Mouse (Mus musculus) limb, embryonic 14.5 days (tissue): ENCODE data around the gene Nfkbib. TPM values are rescaled to one million over a fixed set of nuclear protein-coding genes. Genes with fewer than 3 reads are reported as not detected.
A peak's percentile ranks its signal among the peaks of the same experiment; 100 is the strongest.

Experiments used
- ATAC-seq: fragments of 200-750 bp; cut with Nextera tagmentation; 2 replicates; pipeline ENCODE4 v1.8.0; 2017; ENCODE audit warnings: low read depth, moderate number of reproducible peaks, moderate TSS enrichment; ENCODE audit not compliant: low FRiP score
- DNase-seq: peaks from one replicate; pipeline ENCODE4 v3.0.0-alpha.2; 2015; ENCODE audit warnings: low spot score
- H3K27ac ChIP-seq: fragments of 300-500 bp; sonication (generic); replicated peaks from 2 replicates; pipeline ENCODE4 v1.5.1; 2014; ENCODE audit warnings: low read depth, mild to moderate bottlenecking, low read length, moderate library complexity, mixed read lengths
- H3K27me3 ChIP-seq: fragments of 300-500 bp; sonication (generic); 2 replicates; pipeline ENCODE4 v1.6.1; 2014; ENCODE audit warnings: low read length, mixed read lengths; ENCODE audit not compliant: control insufficient read depth, insufficient read depth
- H3K36me3 ChIP-seq: fragments of 300-500 bp; sonication (generic); 2 replicates; pipeline ENCODE4 v1.6.1; 2014; ENCODE audit warnings: mild to moderate bottlenecking, low read length, moderate library complexity, mixed read lengths; ENCODE audit not compliant: control insufficient read depth, insufficient read depth
- H3K4me1 ChIP-seq: fragments of 300-500 bp; sonication (generic); 2 replicates; pipeline ENCODE4 v1.6.1; 2014; ENCODE audit warnings: antibody characterized with exemption, low read length, mixed read lengths; ENCODE audit not compliant: control insufficient read depth, insufficient read depth
- H3K4me2 ChIP-seq: fragments of 300-500 bp; sonication (generic); replicated peaks from 2 replicates; pipeline ENCODE4 v1.6.1; 2014; ENCODE audit warnings: low read depth, mild to moderate bottlenecking, low read length, moderate library complexity; ENCODE audit not compliant: severe bottlenecking
- H3K4me3 ChIP-seq: fragments of 300-500 bp; sonication (generic); replicated peaks from 2 replicates; pipeline ENCODE4 v1.5.1; 2014; ENCODE audit warnings: low read length
- H3K9ac ChIP-seq: fragments of 300-500 bp; sonication (generic); 2 replicates; pipeline ENCODE4 v1.6.1; 2014; ENCODE audit warnings: mild to moderate bottlenecking, low read depth, low read length, moderate library complexity; ENCODE audit not compliant: severe bottlenecking
- H3K9me3 ChIP-seq: fragments of 300-500 bp; sonication (generic); 2 replicates; pipeline ENCODE4 v1.6.1; 2016; ENCODE audit warnings: low read length; ENCODE audit not compliant: control insufficient read depth
- POLR2A ChIP-seq: fragments of 200-500 bp; IDR thresholded peaks from 2 replicates; pipeline ENCODE4 v1.8.0; 2012; ENCODE audit warnings: inconsistent platforms, mild to moderate bottlenecking, moderate library complexity, borderline replicate concordance; ENCODE audit not compliant: insufficient read depth, insufficient read length; ENCODE audit errors: extremely low read depth
- WGBS: fragments of 180-500 bp; shearing (Covaris S2); extraction: QIAGEN DNeasy Blood & Tissue Kit; methylation state at CpG from one replicate; pipeline ENCODE4 v1.1.7; 2014; 5-methylcytosine and 5-hydroxymethylcytosine counted together
- polyA plus RNA-seq, 2 experiments: library from polyadenylated mRNA; depleted of rRNA in 1 of 2; stranded (reverse) in 1 of 2; unstranded in 1 of 2; fragments of >200 nt; fragmentation: Nextera tagmentation in 1 of 2; extraction: Ambion mirVana in 1 of 2; gene quantifications; 2 replicates each; pipeline versions ENCODE4 v1.2.1 to v1.2.3; 2012 to 2014

Nfkbib gene
- polyA plus RNA-seq, 2 experiments = 27.4 to 41.9 TPM

DNA sequence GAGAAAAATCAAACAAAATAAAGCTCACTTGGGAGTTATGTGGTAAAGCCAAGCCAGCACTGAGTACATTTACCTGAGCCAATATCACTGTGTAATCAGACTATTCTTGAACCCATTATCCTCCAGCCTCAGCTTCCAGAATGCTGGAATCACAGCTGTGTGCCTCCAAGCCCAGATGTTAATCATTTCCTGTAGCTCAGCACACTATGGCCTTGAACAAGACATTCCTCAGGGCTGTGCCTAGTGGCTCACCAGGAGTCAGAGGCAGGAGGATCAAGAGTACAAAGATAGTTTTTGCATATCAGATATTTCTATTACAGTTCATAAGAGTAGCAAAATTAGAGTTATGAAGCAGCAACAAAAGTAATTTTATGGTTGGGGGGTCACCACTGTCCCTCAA, 24.4 kb upstream of the Nfkbib start:
- H3K27ac ChIP-seq = no peak overlapping the region
- TF ChIP-seq POLR2A = no peak

GRCm38 (mm10) chr7:28790066-28790806, 22.9 kb upstream of the Nfkbib start:
- Histone ChIP-seq H3K4me3 (no peak overlapping the region), H3K27me3 (no peaks in the 10 kb centered on the region), H3K9ac (no peak overlapping the region), H3K9me3 (no peaks in the 10 kb centered on the region), H3K4me1 (peaks cover 8% of the 10 kb centered on the region), H3K27ac (peak overlapping the region; percentile 71; the same call in 1 of the 2 replicates), H3K4me2 (no peak overlapping the region), H3K36me3 (peaks cover 22% of the 10 kb centered on the region)
- 55% methylated on average over 8 of the region's 8 CpGs for WGBS
- TF ChIP-seq POLR2A = no peak
- no peak for ATAC-seq
- DNase-seq = no peak

More for the DNA sequence above, 24.4 kb upstream of the Nfkbib start:
- peaks cover 12% of the 10 kb centered on the region for H3K36me3 ChIP-seq
- H3K4me1 ChIP-seq = peaks cover 8% of the 10 kb centered on the region
- no peak overlapping the region for H3K4me3 ChIP-seq
- no peaks in the 10 kb centered on the region for H3K9me3 ChIP-seq
- H3K9ac ChIP-seq = no peak overlapping the region
- H3K27me3 ChIP-seq = no peaks in the 10 kb centered on the region
- ATAC-seq (no peak), DNase-seq (no peak)
- no peak overlapping the region for H3K4me2 ChIP-seq

- H3K9me3 ChIP-seq = no peaks in the 10 kb centered on the region
- no peak for TF ChIP-seq POLR2A
- no peak for DNase-seq
- H3K27me3 ChIP-seq = no peaks in the 10 kb centered on the region
- peak overlapping the region; percentile 71; the same call in 1 of the 2 replicates for H3K27ac ChIP-seq
- H3K9ac ChIP-seq = no peak overlapping the region
- WGBS = 52% methylated on average over 3 of the region's 3 CpGs
- peaks cover 8% of the 10 kb centered on the region for H3K4me1 ChIP-seq
- no peak overlapping the region for H3K4me3 ChIP-seq
- no peak for ATAC-seq
- peaks cover 29% of the 10 kb centered on the region for H3K36me3 ChIP-seq
- no peak overlapping the region for H3K4me2 ChIP-seq
Observed at GRCm38 (mm10) chr7:28789235-28789634, 21.9 kb upstream of the Nfkbib start.

GRCm38 (mm10) chr7:28788307-28789195, 21.2 kb upstream of the Nfkbib start, which contains the start of gene Rinl:
Rinl (plus strand) TSS chr7:28788969.
- H3K36me3 ChIP-seq = peaks cover 33% of the 10 kb centered on the region
- WGBS = 55% methylated on average over 5 of the region's 5 CpGs
- H3K4me3 ChIP-seq = no peak within 1 kb of the TSS
- DNase-seq (no peak), ATAC-seq (no peak)
- no peak within 1 kb of the TSS for H3K9ac ChIP-seq
- no peaks in the 10 kb centered on the region for H3K27me3 ChIP-seq
- peak within 1 kb of the TSS; percentile 71; the same call in 1 of the 2 replicates for H3K27ac ChIP-seq
- peaks cover 8% of the 10 kb centered on the region for H3K4me1 ChIP-seq
- H3K9me3 ChIP-seq = no peaks in the 10 kb centered on the region
- H3K4me2 ChIP-seq = no peak within 1 kb of the TSS
- TF ChIP-seq POLR2A = no peak

DNA sequence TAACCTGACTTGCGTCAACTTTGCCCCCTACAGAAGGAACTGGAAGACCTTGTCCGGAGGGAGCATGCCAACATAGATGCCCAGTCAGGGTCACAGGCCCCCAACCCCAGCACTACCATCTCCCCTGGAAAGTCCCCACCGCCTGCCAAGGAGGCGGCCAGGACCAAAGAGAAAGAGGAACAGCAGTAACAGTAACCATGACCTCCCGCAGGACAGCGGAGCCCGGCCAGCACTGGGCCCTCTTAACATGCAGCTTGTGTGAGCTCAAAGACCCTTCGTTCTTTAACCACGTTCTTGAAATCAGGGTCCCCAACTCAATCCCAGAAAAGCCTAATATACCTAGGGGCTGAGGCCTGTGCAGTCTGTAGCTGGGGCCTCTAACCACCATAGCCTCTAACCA, 20.6 kb upstream of the Nfkbib start:
- DNase-seq = no peak
- no peaks in the 10 kb centered on the region for H3K27me3 ChIP-seq
- no peak overlapping the region for H3K4me3 ChIP-seq
- no peaks in the 10 kb centered on the region for H3K9me3 ChIP-seq
- no peak for TF ChIP-seq POLR2A
- 92% methylated on average over 8 of the region's 9 CpGs for WGBS
- no peak overlapping the region for H3K4me2 ChIP-seq
- ATAC-seq = no peak
- H3K9ac ChIP-seq = no peak overlapping the region
- peaks cover 40% of the 10 kb centered on the region for H3K36me3 ChIP-seq
- peaks cover 8% of the 10 kb centered on the region for H3K4me1 ChIP-seq
- no peak overlapping the region for H3K27ac ChIP-seq
